Mouse (Mus musculus) megakaryocyte-erythroid progenitor cell, adult 5-6 weeks (primary cell): ENCODE results near the gene BC028528. TPM values are rescaled to one million over a fixed set of nuclear protein-coding genes. Genes with fewer than 3 reads are reported as not detected.
A peak's percentile ranks its signal among the peaks of the same experiment; 100 is the strongest.
"Not testable (repeated sequence)": the region's sequence is repeated elsewhere in the genome, so short reads cannot be mapped to it uniquely, and the experiment has no call there.

Experiments
- ATAC-seq: replicated peaks from 2 replicates; pipeline ENCODE4 v1.8.0; 2016; ENCODE audit warnings: mild to moderate bottlenecking, inconsistent platforms; ENCODE audit not compliant: severe bottlenecking, poor library complexity, low FRiP score, low TSS enrichment
- total RNA-seq, 2 experiments: library from RNA; stranded (forward) in 1 of 2; stranded (reverse) in 1 of 2; fragments of 200-1000, 215-1000 nt in 1 of 2; fragments of >200 nt in 1 of 2; fragmentation: Nextera tagmentation in 1 of 2; gene quantifications; 2 replicates each; pipeline ENCODE4 v1.2.3; 2014 to 2017

BC028528 gene
- total RNA-seq, 2 experiments from 2014 or later = 2.1 to 2.3 TPM

- ATAC-seq = peak; percentile 66; the same call in 1 of the 2 replicates
These were observed 15.1 kb upstream of the BC028528 start for GRCm38 (mm10) chr3:95906860-95907259.

- ATAC-seq = 0 out of 2 replicates have a peak, but pooled peaks have one; percentile 51
These were observed 14.2 kb upstream of the BC028528 start for GRCm38 (mm10) chr3:95905940-95906492.

- no peak for ATAC-seq
These were observed 13.5 kb upstream of the BC028528 start for GRCm38 (mm10) chr3:95905146-95905939.

- no peak for ATAC-seq
These were observed 12.8 kb upstream of the BC028528 start, which contains the start of gene Car14 for GRCm38 (mm10) chr3:95904568-95904967. Car14 (minus strand) TSS chr3:95904691.

- ATAC-seq = no peak
These were observed 12.1 kb upstream of the BC028528 start for GRCm38 (mm10) chr3:95903753-95904502.

- no peak for ATAC-seq
These were observed 10.8 kb upstream of the BC028528 start for GRCm38 (mm10) chr3:95902643-95903042.

GRCm38 (mm10) chr3:95902373-95902625 is 10.5 kb upstream of the BC028528 start:
- ATAC-seq = no peak

- ATAC-seq = no peak
These were observed 10.0 kb upstream of the BC028528 start for GRCm38 (mm10) chr3:95901616-95902372.

GRCm38 (mm10) chr3:95899800-95900524 is 8.2 kb upstream of the BC028528 start:
- ATAC-seq = no peak

- ATAC-seq = not testable (repeated sequence)
These were observed 3.7 kb upstream of the BC028528 start for GRCm38 (mm10) chr3:95895501-95895900.

- no peak for ATAC-seq
These were observed 2.7 kb upstream of the BC028528 start for GRCm38 (mm10) chr3:95894317-95895160.

GRCm38 (mm10) chr3:95893606-95894316 is 2.0 kb upstream of the BC028528 start, which contains the start of gene Aph1a:
Aph1a (plus strand) TSS chr3:95893969.
- peak; percentile 99 for ATAC-seq

- ATAC-seq = no peak
These were observed 1.3 kb upstream of the BC028528 start for GRCm38 (mm10) chr3:95893126-95893525.

GRCm38 (mm10) chr3:95892066-95893052 is 554 bp upstream of the BC028528 start:
- no peak for ATAC-seq

- no peak for ATAC-seq
These were observed 2.1 kb downstream of the BC028528 start for GRCm38 (mm10) chr3:95889664-95890063.

- ATAC-seq = no peak
These were observed 4.2 kb downstream of the BC028528 start for GRCm38 (mm10) chr3:95887596-95887995.
